Mouse (Mus musculus): ENCODE measurements around the gene Calml3.

GRCm38 (mm10) chr13:3799386-3799785 lies 4.7 kb downstream of the Calml3 start:
- no peak for TF ChIP-seq POLR2A (IDR thresholded peaks at IDR 0.05; ENCODE audit: borderline replicate concordance, extremely low read depth, low read depth, low read length)
- TF ChIP-seq CTCF (IDR thresholded peaks at IDR 0.05; ENCODE audit: insufficient read depth, low read length), result no peak
